Mouse (Mus musculus) ES-Bruce4 (cell line): Measurements from ENCODE around the gene Amigo1.

Source experiments
- CTCF ChIP-seq: IDR thresholded peaks from one replicate; pipeline ENCODE4 v1.8.1; 2011; ENCODE audit warnings: low read depth, low read length
- EP300 ChIP-seq: IDR thresholded peaks from 2 replicates; pipeline ENCODE4 v1.6.1; 2011; ENCODE audit warnings: low read depth, low read length; ENCODE audit not compliant: insufficient read depth

GRCm38 (mm10) chr3:108227521-108227920, 41.4 kb downstream of the Amigo1 start:
- no peak for TF ChIP-seq EP300
- no peak for TF ChIP-seq CTCF
